Mouse (Mus musculus): ENCODE measurements at regions not wholly inside any gene's neighbourhood (a gene's known extent, or its start where the extent isn't known, plus 50 kb on each side); places are given as distances from the start of the nearest gene placed in this dataset.
A peak's percentile ranks its signal among the peaks of the same experiment; 100 is the strongest.

DNA sequence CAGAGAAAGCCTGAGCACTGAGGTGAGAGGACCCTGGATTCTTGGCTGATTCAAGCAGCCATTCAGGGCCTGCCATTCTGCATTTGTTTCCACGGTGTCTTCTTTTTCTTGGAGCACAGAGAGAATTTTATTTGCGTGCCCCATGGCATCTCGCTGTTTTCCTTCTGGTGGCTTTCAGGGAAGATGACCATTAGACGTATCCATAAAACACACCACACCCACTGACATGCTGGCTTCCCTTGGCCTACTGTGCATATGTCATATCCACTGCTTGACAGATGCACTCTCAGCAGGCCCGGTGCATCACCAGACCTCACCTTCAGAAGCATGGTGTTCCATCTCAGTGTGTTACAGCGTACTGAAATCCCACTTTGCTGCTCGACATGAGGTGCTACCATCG lies 131.0 kb upstream of the Cnr1 start:
- DNase-seq (ENCODE audit: low spot score) = no peak

DNA sequence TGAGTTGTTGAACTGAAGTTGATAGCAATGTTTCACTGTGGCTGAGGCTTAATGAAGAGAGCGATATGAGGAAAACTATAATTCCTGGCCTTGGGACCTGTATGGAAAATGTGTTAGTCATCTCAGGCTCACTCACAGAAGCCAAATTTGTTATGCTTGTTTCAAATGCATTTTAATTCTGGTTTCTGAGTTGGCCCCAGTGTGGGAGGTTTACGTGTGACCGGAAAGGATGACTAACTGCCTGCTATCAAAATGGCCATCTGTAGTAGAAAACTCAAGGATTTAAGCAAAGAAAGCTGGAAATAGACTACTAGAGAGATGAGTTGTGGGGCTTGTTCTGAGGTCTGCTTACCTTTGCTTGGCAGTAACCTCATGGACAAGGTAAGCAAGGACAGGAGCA lies 128.9 kb upstream of the Cnr1 start:
- no peak for DNase-seq (ENCODE audit: low spot score)

DNA sequence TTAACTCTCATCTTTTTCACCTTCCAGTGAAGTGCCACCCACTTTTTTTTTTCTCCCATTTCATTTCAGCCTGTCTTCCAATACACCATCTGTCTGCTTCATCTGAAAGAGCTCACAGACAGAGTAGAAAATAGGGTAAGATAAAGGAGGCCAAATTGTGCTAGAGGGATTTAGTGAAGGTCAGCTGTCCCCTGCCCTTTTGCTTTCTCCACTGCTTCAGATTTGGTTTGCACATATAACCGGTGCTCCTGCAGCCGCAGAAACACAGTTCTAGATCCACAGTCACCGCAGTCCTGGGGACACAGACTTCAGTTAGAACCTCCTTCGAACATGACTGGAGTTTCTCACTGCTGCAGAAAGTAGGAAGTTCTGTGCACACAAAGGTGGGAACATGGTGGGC lies 126.4 kb upstream of the Cnr1 start:
- no peak for DNase-seq (ENCODE audit: low spot score)

DNA sequence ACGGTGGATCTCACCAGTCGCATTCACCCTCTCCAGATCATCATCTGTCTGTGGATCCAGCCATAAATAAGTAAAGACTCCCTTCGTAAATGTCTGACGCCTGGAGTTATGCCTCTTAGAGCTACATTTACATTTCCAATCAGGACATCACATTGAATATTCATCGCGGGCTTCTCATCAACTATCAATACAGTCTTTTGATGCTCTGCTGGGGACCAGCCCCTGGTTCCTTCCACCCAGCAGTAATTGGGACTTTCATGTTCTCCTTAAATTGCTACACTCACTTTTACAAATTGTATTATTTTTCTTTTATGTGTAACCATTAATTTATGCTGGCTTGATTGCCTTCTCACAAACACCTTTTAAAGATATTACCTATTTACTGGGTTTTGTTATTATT lies 125.7 kb upstream of the Cnr1 start:
- DNase-seq (ENCODE audit: low spot score) = no peak

- DNase-seq (ENCODE audit: low spot score) = no peak
Observed at GRCm38 (mm10) chr4:33799110-33799509, 125.3 kb upstream of the Cnr1 start.

DNA sequence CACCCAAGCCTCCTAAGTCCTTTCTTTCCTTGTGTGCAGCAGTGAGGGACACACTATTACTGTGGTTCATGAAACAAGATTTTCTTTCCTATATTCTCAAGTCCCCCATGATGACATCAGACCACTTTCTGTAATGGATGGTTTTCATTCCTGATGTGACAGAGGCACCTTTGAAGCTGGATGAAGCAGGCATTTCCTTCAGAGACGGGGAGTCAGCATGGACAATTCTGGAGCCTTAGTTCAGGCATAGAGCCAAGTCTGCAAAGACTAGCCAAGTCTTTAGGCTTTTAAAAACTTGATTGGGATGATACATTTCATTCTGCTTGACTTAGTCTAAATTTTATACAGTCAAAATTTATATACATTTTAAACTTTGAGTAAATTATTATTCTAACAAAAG lies 124.6 kb upstream of the Cnr1 start:
- no peak for DNase-seq (ENCODE audit: low spot score)

- no peak for DNase-seq (ENCODE audit: low spot score)
Observed at GRCm38 (mm10) chr4:33812338-33812737, 112.1 kb upstream of the Cnr1 start.

- DNase-seq (ENCODE audit: low spot score) = peak; percentile 48
Observed at GRCm38 (mm10) chr4:33823850-33824249, 100.5 kb upstream of the Cnr1 start.

GRCm38 (mm10) chr4:33833134-33833533 lies 91.3 kb upstream of the Cnr1 start:
- no peak for DNase-seq (ENCODE audit: low spot score)

DNA sequence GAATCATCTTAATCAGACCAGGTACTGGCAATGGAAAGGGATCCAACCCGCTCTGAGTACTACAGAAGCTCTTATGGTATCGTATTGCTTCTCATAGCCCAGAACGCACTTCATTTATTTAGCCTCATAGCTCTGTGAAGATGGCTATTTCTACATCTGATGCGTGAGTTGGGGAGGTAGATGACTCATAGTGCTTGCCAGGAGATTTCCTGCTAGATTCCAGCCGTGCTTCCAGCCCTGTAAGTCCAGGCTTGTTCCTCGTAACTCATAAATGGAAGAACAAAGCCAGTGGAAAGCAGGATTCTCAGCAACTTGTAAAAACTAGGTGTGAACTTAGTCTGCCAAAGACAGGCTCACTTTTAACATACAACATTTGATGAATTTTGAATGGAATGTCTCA lies 86.0 kb upstream of the Cnr1 start:
- DNase-seq (ENCODE audit: low spot score) = no peak

GRCm38 (mm10) chr4:33840119-33840518 lies 84.3 kb upstream of the Cnr1 start:
- no peak for DNase-seq (ENCODE audit: low spot score)

DNA sequence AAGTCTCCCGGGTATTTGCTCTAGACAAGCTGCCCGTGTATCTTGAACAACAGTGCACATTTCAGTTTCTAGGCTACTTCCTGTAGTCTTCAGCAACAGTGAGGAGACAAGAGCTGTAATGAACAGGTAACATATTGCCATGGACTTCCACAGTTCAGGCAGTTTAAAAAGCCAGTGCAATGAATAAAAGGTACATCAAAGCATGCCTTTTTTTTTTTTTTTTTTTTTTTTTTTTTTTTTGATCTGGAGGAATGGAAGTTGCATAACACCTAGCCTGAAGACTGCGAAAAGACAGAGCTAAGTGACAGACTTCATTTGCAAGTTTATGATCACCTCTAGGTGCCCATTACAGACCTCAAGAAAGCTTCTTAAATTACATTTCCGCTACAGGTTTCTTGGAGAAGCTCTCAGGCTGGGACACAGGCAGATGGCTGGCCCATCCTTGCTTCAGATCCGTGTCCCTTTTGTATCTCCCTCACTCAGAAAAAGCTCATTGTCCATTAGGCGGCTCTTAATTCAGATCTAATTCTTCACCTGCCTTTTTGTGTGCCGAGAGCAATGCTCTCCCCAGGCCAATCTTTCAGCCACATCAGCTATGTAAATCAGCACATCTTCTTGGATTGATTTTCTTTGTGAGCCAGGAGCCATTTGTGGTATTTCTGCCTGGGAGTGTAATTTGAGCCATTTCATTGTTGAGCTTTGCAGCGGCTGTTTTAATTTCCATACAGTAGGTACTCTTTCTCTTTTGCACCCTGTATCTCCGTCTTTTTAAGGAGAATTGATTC lies 78.6 kb upstream of the Cnr1 start:
- DNase-seq (ENCODE audit: low spot score) = peak; percentile 33

DNA sequence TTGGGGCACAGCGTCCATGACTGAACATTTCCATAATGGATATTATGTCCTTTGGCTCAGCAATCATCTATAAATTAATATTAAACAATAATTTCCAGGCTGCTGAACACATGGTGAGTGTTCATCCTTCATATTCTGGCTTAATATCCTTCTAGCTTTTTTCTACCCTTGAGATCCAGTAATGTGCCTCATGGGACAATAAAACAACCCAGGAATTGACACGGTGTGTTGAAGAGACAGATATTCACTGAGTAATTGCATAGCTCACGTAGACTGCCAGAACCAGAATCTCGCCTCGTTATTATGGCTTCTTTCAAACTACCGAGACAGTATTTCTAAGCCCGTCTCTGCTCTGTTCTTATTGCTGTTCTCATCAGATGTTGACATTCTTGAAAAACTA lies 74.1 kb upstream of the Cnr1 start:
- no peak for DNase-seq (ENCODE audit: low spot score)

DNA sequence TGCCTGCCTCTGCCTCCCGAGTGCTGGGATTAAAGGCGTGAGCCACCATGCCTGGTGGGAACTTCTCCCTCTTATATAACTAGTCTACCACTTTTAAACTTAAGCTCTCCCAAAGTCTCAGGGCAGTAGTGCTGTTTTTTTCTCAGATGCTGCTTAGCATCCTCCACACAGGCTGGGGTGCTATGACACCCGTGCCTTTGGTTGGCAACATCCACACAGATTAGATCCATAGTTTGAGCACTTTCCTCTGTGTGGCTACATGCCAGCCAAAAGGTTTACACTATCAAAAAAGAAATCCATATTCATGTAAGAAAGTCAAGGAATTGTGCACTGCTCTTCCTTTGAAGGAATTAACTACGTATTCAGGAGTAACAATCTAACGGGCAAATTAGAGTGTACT lies 72.1 kb upstream of the Cnr1 start:
- DNase-seq (ENCODE audit: low spot score) = no peak

- no peak for DNase-seq (ENCODE audit: low spot score)
Observed at GRCm38 (mm10) chr4:33855112-33855511, 69.3 kb upstream of the Cnr1 start.

DNA sequence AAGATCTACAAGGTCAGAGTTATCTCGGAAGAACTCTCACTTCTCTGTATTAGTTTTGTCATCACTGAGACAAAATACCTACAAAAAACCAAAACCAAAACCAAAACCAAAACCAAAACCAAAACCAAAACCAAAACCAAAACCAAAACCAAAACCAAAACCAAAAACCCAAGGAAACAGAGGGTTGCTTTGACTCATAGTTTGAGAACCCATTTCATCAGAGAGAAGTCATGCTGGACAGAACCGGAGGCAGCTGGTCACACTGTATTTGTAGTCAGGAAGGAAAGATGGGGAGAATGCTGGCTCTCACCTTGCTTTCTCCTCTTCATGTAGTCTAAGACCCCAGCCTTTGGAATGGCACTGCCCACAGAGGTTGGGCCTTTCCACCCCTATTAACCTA lies 57.3 kb upstream of the Cnr1 start:
- DNase-seq (ENCODE audit: low spot score) = no peak

DNA sequence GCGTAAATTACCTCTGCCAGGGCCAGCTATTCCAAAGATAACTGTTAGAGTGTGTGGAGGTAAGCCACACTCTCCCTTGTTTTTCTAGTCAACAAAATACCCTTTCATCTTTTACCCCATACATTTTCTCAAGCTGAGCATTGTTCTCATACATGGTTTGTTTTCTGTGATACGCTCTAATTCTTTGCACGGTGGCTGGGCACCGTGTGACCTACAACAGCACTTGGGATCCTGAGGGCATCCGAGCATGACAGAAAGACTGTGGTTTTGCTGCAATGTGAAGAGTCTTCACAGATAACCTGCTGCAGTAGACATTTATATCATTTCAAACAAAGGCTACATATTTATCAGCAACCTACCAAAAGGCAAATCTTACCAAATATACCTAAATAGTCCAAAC lies 55.1 kb upstream of the Cnr1 start:
- no peak for DNase-seq (ENCODE audit: low spot score)
